ENCODE assay signal across 8 mouse cellular contexts in the genomic region with DNA sequence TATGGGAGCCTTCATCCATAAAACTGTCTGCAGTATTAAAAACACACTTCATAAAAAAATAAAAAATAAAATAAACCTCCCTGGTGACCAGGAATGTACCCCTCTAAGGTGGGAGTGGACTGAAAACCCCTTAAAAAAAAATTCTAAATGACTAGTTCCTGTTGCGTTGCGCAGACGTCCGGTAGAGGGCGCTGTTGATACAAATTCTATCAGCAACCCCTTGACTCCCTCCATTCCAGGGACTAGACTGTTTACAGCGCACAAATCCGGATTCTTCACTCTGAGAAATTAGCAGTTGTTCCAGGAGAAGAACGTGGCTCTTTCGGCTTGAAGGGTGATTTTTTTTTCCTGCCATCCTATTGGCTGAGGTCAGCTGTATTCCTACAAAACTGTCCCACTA. TPM values are rescaled to one million over a fixed set of nuclear protein-coding genes. Genes with fewer than 3 reads are reported as not detected.
A peak's percentile ranks its signal among the peaks of the same experiment; 100 is the strongest.
DNase-seq lines count a peak whose midpoint lies in the region; ATAC-seq lines count a peak whose summit lies in the region.

No protein-coding gene starts in this region.

- peaks cover 37% of the 10 kb centered on the region for H3K4me1 ChIP-seq in kidney, embryonic 15.5 days
- 0 out of 2 replicates have a peak, but pooled peaks cover 6% of the 10 kb centered on the region for H3K4me1 ChIP-seq in limb, embryonic 11.5 days (ENCODE audit: control insufficient read depth, insufficient read depth, low read length)

- WGBS in kidney, embryonic 15.5 days: 6% methylated on average over 9 of the region's 9 CpGs
- WGBS in limb, embryonic 11.5 days: 11% methylated on average over 9 of the region's 9 CpGs

- H3K36me3 ChIP-seq in kidney, embryonic 15.5 days: no peaks in the 10 kb centered on the region
- no peaks in the 10 kb centered on the region for H3K36me3 ChIP-seq in limb, embryonic 11.5 days (ENCODE audit: control insufficient read depth, insufficient read depth, low read length)

- peak overlapping the region; percentile 94 for H3K27ac ChIP-seq in kidney, embryonic 15.5 days
- no peak overlapping the region for H3K27ac ChIP-seq in limb, embryonic 11.5 days (replicated peaks; ENCODE audit: low read depth, low read length)

- no peak for ATAC-seq in CD4-positive, CD25-positive, alpha-beta regulatory T cell, adult 4 months
- ATAC-seq in kidney, embryonic 15.5 days (replicated peaks; ENCODE audit: low FRiP score): no peak
- ATAC-seq in limb, embryonic 11.5 days (ENCODE audit: insufficient number of reproducible peaks, low FRiP score, low TSS enrichment, low read depth): no peak

- H3K9me3 ChIP-seq in kidney, embryonic 15.5 days (replicated peaks): no peaks in the 10 kb centered on the region
- no peaks in the 10 kb centered on the region for H3K9me3 ChIP-seq in limb, embryonic 11.5 days (ENCODE audit: control insufficient read depth, low read length)

- no peak overlapping the region for H3K9ac ChIP-seq in kidney, embryonic 15.5 days
- H3K9ac ChIP-seq in limb, embryonic 11.5 days (ENCODE audit: low read length): no peak overlapping the region

- H3K27me3 ChIP-seq in kidney, embryonic 15.5 days: no peaks in the 10 kb centered on the region
- H3K27me3 ChIP-seq in limb, embryonic 11.5 days (ENCODE audit: control insufficient read depth, insufficient read depth, low read length): no peaks in the 10 kb centered on the region

- peak; percentile 65 for DNase-seq in CD4-positive, CD25-positive, alpha-beta regulatory T cell, adult 2 months (ENCODE audit: low read depth, low spot score)
- DNase-seq in urinary bladder, adult 18-20 months (ENCODE audit: low spot score in 2 of 2): peak; percentile 23 to 38
- no peak for DNase-seq in urinary bladder, adult 2 months (ENCODE audit: low spot score)
- DNase-seq in embryo, embryonic 10 days (ENCODE audit: low spot score): peak; percentile 74
- peak; percentile 78 for DNase-seq in limb, embryonic 11.5 days (ENCODE audit: low spot score)
- peak; percentile 59 for DNase-seq in right cerebral cortex, postnatal 14 days

- peak overlapping the region; percentile 29; the same call in 1 of the 2 replicates for H3K4me2 ChIP-seq in kidney, embryonic 15.5 days
- H3K4me2 ChIP-seq in limb, embryonic 11.5 days (ENCODE audit: low read depth, severe bottlenecking): no peak overlapping the region

- no peak overlapping the region for H3K4me3 ChIP-seq in kidney, embryonic 15.5 days (replicated peaks)
- H3K4me3 ChIP-seq in limb, embryonic 11.5 days (ENCODE audit: low read depth, low read length): no peak overlapping the region

RNA-seq across cellular contexts. Expression of gene Hnf1b, which starts 34.2 kb away (rescaled TPM):
- not detected for polyA plus RNA-seq in CD4-positive, CD25-positive, alpha-beta regulatory T cell, adult 4 months (2017; shearing (Covaris generic))
- 11.7 and 12.5 TPM in 2 replicates for polyA plus RNA-seq in urinary bladder, adult 2 months (2012; rRNA removed)
- 78.5 and 83.3 TPM in 2 replicates for polyA plus RNA-seq in kidney, embryonic 15.5 days (2015; fragmentation: Nextera tagmentation; extraction: Ambion mirVana)
- polyA plus RNA-seq in limb, embryonic 11.5 days (2014; fragmentation: Nextera tagmentation; extraction: Ambion mirVana): 0.25 TPM in 1 of 2 replicates, not detected in the other

Comparison
In these comparisons a context has a peak if more than half of its experiments do, and no peak if none do; other contexts are left out.
1. RNA of gene Hnf1b, which starts 34.2 kb away (polyA plus RNA-seq): 78.5 to 83.3 TPM in kidney, embryonic 15.5 days and 11.7 to 12.5 TPM in urinary bladder, adult 2 months; 0.25 TPM in limb, embryonic 11.5 days and not detected in CD4-positive, CD25-positive, alpha-beta regulatory T cell, adult 4 months; every median in the first group is over 10 times any median in the second.